Mouse (Mus musculus) lung, embryonic 14.5 days (tissue): ENCODE measurements around the gene Sirt3. TPM values are rescaled to one million over a fixed set of nuclear protein-coding genes. Genes with fewer than 3 reads are reported as not detected.
A peak's percentile ranks its signal among the peaks of the same experiment; 100 is the strongest.

Experiments used
- ATAC-seq: fragments of 200-750 bp; cut with Nextera tagmentation; 2 replicates; pipeline ENCODE4 v1.8.0; 2017; ENCODE audit warnings: mild to moderate bottlenecking, moderate TSS enrichment, moderate library complexity; ENCODE audit not compliant: insufficient read depth
- DNase-seq: peaks from one replicate; pipeline ENCODE4 v3.0.0-alpha.2; 2015
- H3K27ac ChIP-seq: fragments of 300-500 bp; sonication (generic); 2 replicates; pipeline ENCODE4 v1.5.1; 2014; ENCODE audit warnings: low read depth, mild to moderate bottlenecking, moderate library complexity
- H3K27me3 ChIP-seq: fragments of 300-500 bp; sonication (generic); 2 replicates; pipeline ENCODE4 v1.6.1; 2014; ENCODE audit warnings: low read length, control low read depth; ENCODE audit not compliant: insufficient read depth
- H3K36me3 ChIP-seq: fragments of 300-500 bp; sonication (generic); 2 replicates; pipeline ENCODE4 v1.6.1; 2014; ENCODE audit warnings: control low read depth; ENCODE audit not compliant: insufficient read depth
- H3K4me1 ChIP-seq: fragments of 300-500 bp; sonication (generic); 2 replicates; pipeline ENCODE4 v1.6.1; 2014; ENCODE audit warnings: antibody characterized with exemption, control low read depth; ENCODE audit not compliant: insufficient read depth
- H3K4me2 ChIP-seq: fragments of 300-500 bp; sonication (generic); 2 replicates; pipeline ENCODE4 v1.6.1; 2014; ENCODE audit warnings: mild to moderate bottlenecking
- H3K4me3 ChIP-seq: fragments of 300-500 bp; sonication (generic); 2 replicates; pipeline ENCODE4 v1.5.1; 2014; ENCODE audit warnings: low read depth, low read length
- H3K9ac ChIP-seq: fragments of 300-500 bp; sonication (generic); 2 replicates; pipeline ENCODE4 v1.6.1; 2014
- H3K9me3 ChIP-seq: fragments of 300-500 bp; sonication (generic); 2 replicates; pipeline ENCODE4 v1.6.1; 2016; ENCODE audit warnings: low read depth, low read length, control low read depth
- CTCF ChIP-seq: IDR thresholded peaks from 2 replicates; pipeline ENCODE4 v1.5.1; 2016; ENCODE audit warnings: antibody characterized with exemption, low read depth
- WGBS: fragments of 180-500 bp; shearing (Covaris S2); extraction: QIAGEN DNeasy Blood & Tissue Kit; methylation state at CpG from one replicate; pipeline ENCODE4 v1.1.7; 2014; 5-methylcytosine and 5-hydroxymethylcytosine counted together
- polyA plus RNA-seq: library from polyadenylated mRNA; unstranded; fragments of >200 nt; fragmentation: Nextera tagmentation; extraction: Ambion mirVana; gene quantifications from 2 replicates; pipeline ENCODE4 v1.2.1, GENCODE M21; 2014

Sirt3 gene
- polyA plus RNA-seq, 1 experiment from 2014 or later = 16.6 TPM

DNA sequence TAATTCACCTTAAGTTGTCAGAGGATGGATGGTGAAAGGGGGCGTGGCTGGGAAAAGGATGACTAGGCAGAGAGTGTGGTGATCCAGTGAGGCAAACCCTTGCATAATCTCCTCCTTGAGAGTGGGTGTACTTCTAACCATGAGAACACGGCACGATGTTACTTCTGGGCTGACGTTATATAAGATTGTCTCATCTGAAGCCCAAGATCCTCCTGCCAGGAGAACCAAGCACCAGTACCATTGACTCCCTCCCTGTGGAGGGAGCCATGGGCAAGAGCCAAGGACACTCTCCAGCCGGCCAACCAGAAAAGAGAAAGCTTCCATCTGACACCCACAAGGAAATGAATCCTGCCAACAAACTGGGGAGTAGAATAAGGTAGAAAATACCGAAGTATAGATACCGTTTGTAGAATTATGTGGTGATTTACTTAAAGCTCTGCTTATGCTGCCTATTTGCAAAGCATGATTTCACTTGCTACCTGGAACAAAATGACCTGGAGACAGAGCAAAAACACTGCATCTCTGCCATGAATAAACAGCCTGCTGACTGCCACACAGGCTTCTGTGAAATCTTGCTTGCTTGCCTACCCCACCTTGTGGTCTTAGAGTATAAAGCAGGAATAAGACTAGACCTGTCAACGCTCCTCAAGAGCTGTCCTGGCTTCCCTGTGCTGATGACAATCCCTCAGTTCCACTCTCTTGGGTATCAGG lies 53.8 kb downstream of the Sirt3 start:
- 25% methylated on average over 8 of the region's 8 CpGs for WGBS
- H3K4me1 ChIP-seq = no peaks in the 10 kb centered on the region
- H3K4me2 ChIP-seq = no peak overlapping the region
- peak; percentile 66 for TF ChIP-seq CTCF
- ATAC-seq (no peak; the same call in 1 of the 2 replicates), DNase-seq (peak; percentile 57)
- H3K27ac ChIP-seq = no peak overlapping the region
- H3K36me3 ChIP-seq = no peaks in the 10 kb centered on the region
- H3K27me3 ChIP-seq = no peaks in the 10 kb centered on the region
- H3K4me3 ChIP-seq = no peak overlapping the region
- no peak overlapping the region for H3K9ac ChIP-seq
- no peaks in the 10 kb centered on the region for H3K9me3 ChIP-seq

DNA sequence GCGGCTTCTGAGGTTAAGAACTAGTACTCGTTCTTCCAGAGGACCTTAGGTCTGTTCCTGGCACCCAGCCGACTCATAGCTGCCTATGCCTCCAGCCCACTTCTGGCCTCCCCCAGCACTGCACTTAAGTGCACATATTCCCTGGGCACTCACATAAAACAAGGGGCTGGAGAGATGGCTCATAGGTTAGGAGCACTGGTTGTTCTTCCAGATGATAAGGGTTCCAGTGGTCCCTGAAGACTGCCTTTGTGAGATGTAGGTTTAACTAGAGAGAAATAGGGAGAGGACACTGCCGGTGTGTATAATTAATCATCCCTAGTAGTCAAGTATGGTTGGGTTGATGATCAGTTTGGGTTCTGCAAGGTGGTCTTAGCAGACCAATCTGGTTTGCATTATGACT lies 59.4 kb downstream of the Sirt3 start:
- Histone ChIP-seq H3K27me3 (no peaks in the 10 kb centered on the region), H3K4me1 (no peaks in the 10 kb centered on the region; the same call in 1 of the 2 replicates), H3K4me3 (no peak overlapping the region), H3K9ac (no peak overlapping the region), H3K27ac (no peak overlapping the region), H3K4me2 (no peak overlapping the region), H3K36me3 (no peaks in the 10 kb centered on the region), H3K9me3 (no peaks in the 10 kb centered on the region)
- 85% methylated on average over 4 of the region's 4 CpGs for WGBS
- ATAC-seq (no peak), DNase-seq (no peak)
- no peak for TF ChIP-seq CTCF

DNA sequence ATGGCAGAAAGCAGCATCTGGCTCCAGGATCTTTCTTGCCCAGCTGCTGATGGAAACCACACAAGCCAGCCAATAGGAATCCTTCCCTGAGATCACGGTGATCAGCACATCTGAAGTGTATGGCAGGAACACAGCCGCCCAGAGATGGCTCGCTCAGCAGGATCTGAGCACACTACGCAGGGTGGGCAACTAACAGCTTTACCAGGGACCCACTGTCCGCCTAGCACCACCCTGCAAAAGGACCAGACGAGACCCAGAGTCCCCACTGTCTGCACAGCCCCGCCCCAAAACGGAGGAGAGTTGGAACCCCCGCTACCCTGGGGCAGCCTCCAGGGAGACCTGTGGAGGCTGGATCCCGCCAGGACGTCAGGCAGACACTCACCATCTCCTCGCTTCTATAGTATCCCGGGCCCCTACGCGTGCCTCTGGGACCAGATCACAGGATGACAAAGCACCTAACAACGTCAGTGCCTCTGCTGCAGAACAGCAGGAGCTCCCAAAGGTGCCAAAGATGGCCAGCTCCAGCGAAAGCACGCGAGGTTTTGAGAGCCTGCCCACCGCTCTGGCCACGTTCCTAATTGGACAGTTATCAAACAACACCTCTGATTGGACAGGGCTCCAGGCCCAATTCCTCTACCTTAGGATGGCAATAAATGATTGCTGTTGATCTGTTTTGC lies 60.3 kb downstream of the Sirt3 start, which contains the start of gene Zfp941:
Zfp941 (minus strand) TSS at position 526 of the 677 bp plus-strand sequence.
- ATAC-seq (peak; percentile 81), DNase-seq (peak; percentile 59)
- Histone ChIP-seq H3K4me2 (peak within 1 kb of the TSS; percentile 68), H3K4me3 (peak within 1 kb of the TSS; percentile 43), H3K9me3 (no peaks in the 10 kb centered on the region), H3K36me3 (no peaks in the 10 kb centered on the region), H3K27ac (no peak within 1 kb of the TSS), H3K27me3 (no peaks in the 10 kb centered on the region), H3K4me1 (no peaks in the 10 kb centered on the region; the same call in 1 of the 2 replicates), H3K9ac (peak within 1 kb of the TSS; percentile 34; the same call in 1 of the 2 replicates)
- WGBS = 1% methylated on average over 21 of the region's 21 CpGs
- no peak for TF ChIP-seq CTCF

DNA sequence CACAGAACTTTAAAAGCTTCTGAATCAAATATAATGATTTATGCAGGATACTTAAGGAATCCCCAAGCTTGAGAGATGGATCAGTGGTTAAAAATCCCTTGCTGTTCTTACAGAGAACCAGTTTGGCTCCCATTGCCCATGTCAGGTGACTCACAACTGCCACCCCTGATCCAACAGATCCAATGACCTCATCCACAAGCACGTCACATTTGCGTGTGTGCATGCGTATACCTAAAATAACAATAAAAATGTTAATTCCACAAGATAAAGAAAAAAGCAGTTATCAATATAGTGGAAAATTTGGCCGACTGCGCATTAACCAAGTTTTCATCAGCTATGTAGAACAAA lies 60.8 kb downstream of the Sirt3 start:
- DNase-seq (no peak), ATAC-seq (peak; percentile 25; the same call in 1 of the 2 replicates)
- Histone ChIP-seq H3K36me3 (no peaks in the 10 kb centered on the region), H3K27me3 (no peaks in the 10 kb centered on the region), H3K4me2 (peak overlapping the region; percentile 68), H3K9ac (peak overlapping the region; percentile 34; the same call in 1 of the 2 replicates), H3K4me3 (peak overlapping the region; percentile 43), H3K27ac (no peak overlapping the region), H3K4me1 (no peaks in the 10 kb centered on the region; the same call in 1 of the 2 replicates), H3K9me3 (no peaks in the 10 kb centered on the region)
- WGBS = 48% methylated on average over 5 of the region's 5 CpGs
- no peak for TF ChIP-seq CTCF

DNA sequence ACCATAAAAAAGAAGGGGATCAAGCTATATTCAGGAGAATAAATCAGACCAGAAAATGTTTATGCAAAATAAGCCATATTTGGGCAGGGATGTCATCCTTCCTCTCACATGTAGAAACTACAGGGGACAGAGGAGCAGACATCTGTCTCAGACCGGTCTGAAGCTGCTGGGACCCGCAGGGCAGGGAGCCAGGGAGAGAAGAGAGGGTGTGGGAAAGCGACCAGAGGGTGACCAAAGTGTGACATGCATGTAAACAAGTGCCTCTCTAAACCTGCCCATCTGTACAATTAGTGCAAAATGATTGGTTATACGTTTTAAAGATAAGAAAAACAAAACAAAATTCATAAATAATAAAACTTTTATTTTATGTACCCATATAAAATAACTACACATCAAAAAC lies 61.9 kb downstream of the Sirt3 start:
- Histone ChIP-seq H3K27ac (no peak overlapping the region), H3K9ac (no peak overlapping the region), H3K4me2 (no peak overlapping the region), H3K27me3 (no peaks in the 10 kb centered on the region), H3K4me1 (no peaks in the 10 kb centered on the region; the same call in 1 of the 2 replicates), H3K4me3 (no peak overlapping the region), H3K9me3 (no peaks in the 10 kb centered on the region), H3K36me3 (no peaks in the 10 kb centered on the region)
- no peak for ATAC-seq
- no peak for TF ChIP-seq CTCF
- DNase-seq = no peak
- 41% methylated on average over 4 of the region's 4 CpGs for WGBS

Other genes starting within 250 kb of the Sirt3 start
- not detected in 2 replicates for gene Olfr53, start 235.9 kb downstream of the Sirt3 start, polyA plus RNA-seq
- gene Olfr539, start 222.4 kb downstream of the Sirt3 start, polyA plus RNA-seq = not detected in 2 replicates
- not detected in 2 replicates for gene Olfr45, start 200.4 kb downstream of the Sirt3 start, polyA plus RNA-seq
- gene Olfr541, start 185.0 kb downstream of the Sirt3 start, polyA plus RNA-seq = not detected in 2 replicates
- 0.09 TPM in 1 of 2 replicates, not detected in the other for gene Cyp2e1, start 118.6 kb downstream of the Sirt3 start, polyA plus RNA-seq
- 0.68 TPM in 1 of 2 replicates, not detected in the other for gene Syce1, start 94.5 kb downstream of the Sirt3 start, polyA plus RNA-seq
- gene Zfp941, start 60.1 kb downstream of the Sirt3 start, polyA plus RNA-seq = 0.77 and 0.83 TPM in 2 replicates
- 2.2 and 3.2 TPM in 2 replicates for gene Urah, start 47.3 kb downstream of the Sirt3 start, polyA plus RNA-seq
- gene Scgb1c1, start 36.8 kb downstream of the Sirt3 start, polyA plus RNA-seq = not detected in 2 replicates
- gene Odf3, start 34.5 kb downstream of the Sirt3 start, polyA plus RNA-seq = 0.18 TPM in 1 of 2 replicates, not detected in the other
- gene Gm45785, start 26.0 kb downstream of the Sirt3 start, polyA plus RNA-seq = not detected in 2 replicates
- 53.8 and 54.8 TPM in 2 replicates for gene Ric8a, start 25.4 kb downstream of the Sirt3 start, polyA plus RNA-seq
- 40.9 and 47.0 TPM in 2 replicates for gene Bet1l, start 24.7 kb downstream of the Sirt3 start, polyA plus RNA-seq
- 139 and 167 TPM in 2 replicates for gene Psmd13, start 341 bp downstream of the Sirt3 start, polyA plus RNA-seq
- 1.7 TPM in 1 of 2 replicates, not detected in the other for gene Cox8b, start 18.1 kb upstream of the Sirt3 start, polyA plus RNA-seq
- 0.08 TPM in 1 of 2 replicates, not detected in the other for gene Nlrp6, start 38.6 kb upstream of the Sirt3 start, polyA plus RNA-seq
- 20.7 and 22.6 TPM in 2 replicates for gene Pgghg, start 59.1 kb upstream of the Sirt3 start, polyA plus RNA-seq
- 1.0 and 1.3 TPM in 2 replicates for gene Ifitm5, start 68.0 kb upstream of the Sirt3 start, polyA plus RNA-seq
- not detected in 2 replicates for gene Gm45717, start 73.6 kb upstream of the Sirt3 start, polyA plus RNA-seq
- gene Ifitm2, start 73.7 kb upstream of the Sirt3 start, polyA plus RNA-seq = 1,035 and 1,087 TPM in 2 replicates
- gene Ifitm1, start 84.9 kb upstream of the Sirt3 start, polyA plus RNA-seq = 35.4 and 42.5 TPM in 2 replicates
- 164 and 183 TPM in 2 replicates for gene Ifitm3, start 128.5 kb upstream of the Sirt3 start, polyA plus RNA-seq
- gene Ifitm6, start 135.6 kb upstream of the Sirt3 start, polyA plus RNA-seq = 0.49 and 1.1 TPM in 2 replicates
- gene Gm17387, start 146.8 kb upstream of the Sirt3 start, polyA plus RNA-seq = not detected in 2 replicates
- 5.6 and 7.1 TPM in 2 replicates for gene B4galnt4, start 178.8 kb upstream of the Sirt3 start, polyA plus RNA-seq
- 7.5 and 8.7 TPM in 2 replicates for gene Pkp3, start 195.9 kb upstream of the Sirt3 start, polyA plus RNA-seq
- gene Sigirr, start 218.3 kb upstream of the Sirt3 start, polyA plus RNA-seq = 7.8 and 9.8 TPM in 2 replicates
- gene Ano9, start 235.5 kb upstream of the Sirt3 start, polyA plus RNA-seq = 4.2 and 4.3 TPM in 2 replicates
- 50.6 and 57.7 TPM in 2 replicates for gene Ptdss2, start 240.1 kb upstream of the Sirt3 start, polyA plus RNA-seq